Mouse (Mus musculus) layer of hippocampus, postnatal 10 days (tissue): ENCODE measurements at regions not wholly inside any gene's neighbourhood (a gene's known extent, or its start where the extent isn't known, plus 50 kb on each side); places are given as distances from the start of the nearest gene placed in this dataset.

ENCODE experiments used
- DNase-seq, 2 experiments: peaks; one replicate each; pipeline ENCODE4 v3.0.0; 2021; ENCODE audit warnings: low spot score in 2 of 2

- no peak for DNase-seq
These were observed 307.4 kb upstream of the Npvf start for GRCm38 (mm10) chr6:50961592-50961991.

- no peak for DNase-seq
These were observed 314.3 kb upstream of the Npvf start for GRCm38 (mm10) chr6:50968546-50968945.

- no peak for DNase-seq
These were observed 315.1 kb upstream of the Npvf start for GRCm38 (mm10) chr6:50969341-50969740.

GRCm38 (mm10) chr6:50969997-50970396, 315.8 kb upstream of the Npvf start:
- DNase-seq = no peak

GRCm38 (mm10) chr6:50970770-50971169, 316.5 kb upstream of the Npvf start:
- DNase-seq = no peak

- no peak for DNase-seq
These were observed 318.0 kb upstream of the Npvf start for GRCm38 (mm10) chr6:50972268-50972667.

GRCm38 (mm10) chr6:50973231-50973654, 319.0 kb upstream of the Npvf start:
- no peak for DNase-seq

- no peak for DNase-seq
These were observed 319.6 kb upstream of the Npvf start for GRCm38 (mm10) chr6:50973815-50974214.

- DNase-seq = no peak
These were observed 320.7 kb upstream of the Npvf start for GRCm38 (mm10) chr6:50974961-50975360.

GRCm38 (mm10) chr6:50976973-50977372, 322.7 kb upstream of the Npvf start:
- DNase-seq = no peak

- no peak for DNase-seq
These were observed 323.1 kb upstream of the Npvf start for GRCm38 (mm10) chr6:50977381-50977780.

GRCm38 (mm10) chr6:50978016-50978415, 323.8 kb upstream of the Npvf start:
- no peak for DNase-seq

- no peak for DNase-seq
These were observed 324.3 kb upstream of the Npvf start for GRCm38 (mm10) chr6:50978571-50978970.

GRCm38 (mm10) chr6:50979764-50980163, 325.5 kb upstream of the Npvf start:
- no peak for DNase-seq

GRCm38 (mm10) chr6:50980311-50980710, 326.1 kb upstream of the Npvf start:
- DNase-seq = no peak

- DNase-seq = no peak
These were observed 327.6 kb upstream of the Npvf start for GRCm38 (mm10) chr6:50981702-50982309.

- DNase-seq = no peak
These were observed 328.6 kb upstream of the Npvf start for GRCm38 (mm10) chr6:50982856-50983255.

- no peak for DNase-seq
These were observed 329.4 kb upstream of the Npvf start for GRCm38 (mm10) chr6:50983511-50984099.

GRCm38 (mm10) chr6:50984157-50984905, 330.1 kb upstream of the Npvf start:
- no peak for DNase-seq

- peak; percentile 27 to 40 for DNase-seq
These were observed 332.2 kb upstream of the Npvf start for GRCm38 (mm10) chr6:50986270-50986924.

- DNase-seq = no peak
These were observed 334.3 kb upstream of the Npvf start for GRCm38 (mm10) chr6:50988561-50988960.

GRCm38 (mm10) chr6:50991528-50992125, 337.4 kb upstream of the Npvf start:
- DNase-seq = no peak
